Mouse (Mus musculus) cerebellum, postnatal 4 days (tissue): ENCODE data around the gene Col4a4.
A peak's percentile ranks its signal among the peaks of the same experiment; 100 is the strongest.

Experiments
- DNase-seq, 2 experiments: peaks; one replicate each; pipeline ENCODE4 v3.0.0; 2022; ENCODE audit warnings: low spot score in 2 of 2, mixed read lengths in 1 of 2

The Col4a4 gene

GRCm38 (mm10) chr1:82586713-82587399 is at the start of gene Col4a4, which contains the start of gene Col4a3:
Col4a4 (minus strand) TSS chr1:82586849.
Col4a3 (plus strand) TSS chr1:82586921.
- peak in 1 of 2 experiments; percentile 15 for DNase-seq

- DNase-seq = no peak
These were observed 49.7 kb upstream of the Col4a4 start for GRCm38 (mm10) chr1:82636321-82636720.

- no peak for DNase-seq
These were observed 48.6 kb upstream of the Col4a4 start for GRCm38 (mm10) chr1:82635254-82635620.

GRCm38 (mm10) chr1:82634545-82635253 is 48.0 kb upstream of the Col4a4 start:
- DNase-seq = peak; percentile 65 to 92

- no peak for DNase-seq
These were observed 44.6 kb upstream of the Col4a4 start for GRCm38 (mm10) chr1:82631169-82631792.

- DNase-seq = no peak
These were observed 42.8 kb upstream of the Col4a4 start for GRCm38 (mm10) chr1:82629495-82629894.

- no peak for DNase-seq
These were observed 41.0 kb upstream of the Col4a4 start for GRCm38 (mm10) chr1:82627652-82628051.

- DNase-seq = no peak
These were observed 38.8 kb upstream of the Col4a4 start for GRCm38 (mm10) chr1:82625474-82625873.

GRCm38 (mm10) chr1:82624934-82625333 is 38.3 kb upstream of the Col4a4 start:
- no peak for DNase-seq

- DNase-seq = no peak
These were observed 33.3 kb upstream of the Col4a4 start for GRCm38 (mm10) chr1:82619981-82620380.

- no peak for DNase-seq
These were observed 31.9 kb upstream of the Col4a4 start for GRCm38 (mm10) chr1:82618592-82618991.

- no peak for DNase-seq
These were observed 31.4 kb upstream of the Col4a4 start for GRCm38 (mm10) chr1:82618001-82618400.

GRCm38 (mm10) chr1:82612061-82612660 is 25.5 kb upstream of the Col4a4 start:
- no peak for DNase-seq

GRCm38 (mm10) chr1:82608646-82609262 is 22.1 kb upstream of the Col4a4 start:
- no peak for DNase-seq

- DNase-seq = no peak
These were observed 19.2 kb upstream of the Col4a4 start for GRCm38 (mm10) chr1:82605856-82606255.

GRCm38 (mm10) chr1:82605347-82605746 is 18.7 kb upstream of the Col4a4 start:
- DNase-seq = no peak

GRCm38 (mm10) chr1:82603198-82603950 is 16.7 kb upstream of the Col4a4 start:
- no peak for DNase-seq

- DNase-seq = no peak
These were observed 10.4 kb upstream of the Col4a4 start for GRCm38 (mm10) chr1:82596864-82597596.

GRCm38 (mm10) chr1:82590266-82590665 is 3.6 kb upstream of the Col4a4 start:
- no peak for DNase-seq

- DNase-seq = no peak
These were observed 668 bp downstream of the Col4a4 start for GRCm38 (mm10) chr1:82585981-82586380.
